Mouse (Mus musculus): Measurements from ENCODE around the gene Exoc7. TPM values are rescaled to one million over a fixed set of nuclear protein-coding genes. Genes with fewer than 3 reads are reported as not detected.

Exoc7 gene
- total RNA-seq, 2 experiments from 2014 or later, result 53.4 to 54.2 TPM

GRCm38 (mm10) chr11:116247502-116248222, 59.4 kb downstream of the Exoc7 start:
- no peak for DNase-seq (ENCODE audit: low spot score in 2 of 2)

- DNase-seq (ENCODE audit: low spot score in 2 of 2), result no peak
These were observed 61.4 kb downstream of the Exoc7 start for GRCm38 (mm10) chr11:116245616-116246015.

GRCm38 (mm10) chr11:116244580-116244979, 62.5 kb downstream of the Exoc7 start:
- no peak for DNase-seq (ENCODE audit: low spot score in 2 of 2)

GRCm38 (mm10) chr11:116241744-116242235, 65.2 kb downstream of the Exoc7 start:
- DNase-seq (ENCODE audit: low spot score in 2 of 2), result no peak

- no peak for DNase-seq (ENCODE audit: low spot score in 2 of 2)
These were observed 67.2 kb downstream of the Exoc7 start for GRCm38 (mm10) chr11:116239797-116240196.

Other genes with a start within 250 kb of the Exoc7 start
- gene Unc13d, start 229.3 kb downstream of the Exoc7 start, total RNA-seq (2021), result 1 to 10 TPM; 1.0 to 1.3 TPM
- 100 to 1,000 TPM; 163 to 187 TPM for gene Wbp2, start 220.2 kb downstream of the Exoc7 start, total RNA-seq (2021)
- gene Trim47, start 180.0 kb downstream of the Exoc7 start, total RNA-seq (2021), result 10 to 100 TPM; 14.6 to 23.5 TPM
- 10 to 100 TPM; 12.9 to 13.1 TPM for gene Trim65, start 176.1 kb downstream of the Exoc7 start, total RNA-seq (2021)
- gene Mrpl38, start 168.4 kb downstream of the Exoc7 start, total RNA-seq (2021), result 100 to 1,000 TPM; 106 to 115 TPM
- 10 to 100 TPM; 30.9 to 42.1 TPM for gene Fbf1, start 139.1 kb downstream of the Exoc7 start, total RNA-seq (2021)
- gene Ten1, start 108.4 kb downstream of the Exoc7 start, total RNA-seq (2021), result 10 to 100 TPM; 17.3 to 20.7 TPM
- gene Acox1, start 108.2 kb downstream of the Exoc7 start, total RNA-seq (2021), result 100 to 1,000 TPM; 208 to 244 TPM
- 1 to 10 TPM in 1 of 2 experiments, under 1 TPM in 1; 0.56 to 1.0 TPM for gene Evpl, start 69.2 kb downstream of the Exoc7 start, total RNA-seq (2021)
- 10 to 100 TPM; 72.8 to 75.2 TPM for gene Srp68, start 33.0 kb downstream of the Exoc7 start, total RNA-seq (2021)
- gene Galr2, start 26.3 kb downstream of the Exoc7 start, total RNA-seq (2021), result under 1 TPM; 0.20 to 0.29 TPM
- gene Foxj1, start 28.2 kb upstream of the Exoc7 start, total RNA-seq (2021), result under 1 TPM; 0.10 to 0.13 TPM
- 1 to 10 TPM; 3.7 to 6.8 TPM for gene Rnf157, start 105.8 kb upstream of the Exoc7 start, total RNA-seq (2021)
- 10 to 100 TPM; 19.1 to 22.5 TPM for gene Ubald2, start 126.9 kb upstream of the Exoc7 start, total RNA-seq (2021)
- gene Qrich2, start 159.0 kb upstream of the Exoc7 start, total RNA-seq (2021), result not detected
- 100 to 1,000 TPM in 1 of 2 experiments, 10 to 100 TPM in 1; 67.7 to 102 TPM for gene Prpsap1, start 187.0 kb upstream of the Exoc7 start, total RNA-seq (2021)
- 1 to 10 TPM; 1.9 to 2.5 TPM for gene Sphk1, start 223.7 kb upstream of the Exoc7 start, total RNA-seq (2021)